Mouse (Mus musculus) spleen, adult 2 months (tissue): Measurements from ENCODE around the gene Ccdc146. TPM values are rescaled to one million over a fixed set of nuclear protein-coding genes. Genes with fewer than 3 reads are reported as not detected.

ENCODE experiments used
- DNase-seq, 2 experiments: peaks; one replicate each; pipeline versions ENCODE4 v3.0.0 to v3.0.0-alpha.2; 2012 to 2021; ENCODE audit warnings: low spot score in 2 of 2, low read depth in 1 of 2
- H3K27ac ChIP-seq: fragments of 200-500 bp; 2 replicates; pipeline ENCODE4 v1.5.1; 2012; ENCODE audit warnings: low read length, inconsistent platforms; ENCODE audit not compliant: insufficient read depth
- H3K27me3 ChIP-seq: fragments of 200-500 bp; 2 replicates; pipeline ENCODE4 v1.6.1; 2012; ENCODE audit warnings: mild to moderate bottlenecking, moderate library complexity, low read length, inconsistent platforms; ENCODE audit not compliant: control insufficient read depth, insufficient read depth
- H3K36me3 ChIP-seq: fragments of 200-500 bp; 2 replicates; pipeline ENCODE4 v1.6.1; 2012; ENCODE audit warnings: mild to moderate bottlenecking, low read length, inconsistent platforms; ENCODE audit not compliant: control insufficient read depth, insufficient read depth
- H3K4me1 ChIP-seq: fragments of 200-500 bp; 2 replicates; pipeline ENCODE4 v1.6.1; 2011; ENCODE audit warnings: inconsistent platforms; ENCODE audit not compliant: control insufficient read depth, insufficient read depth, insufficient read length
- H3K4me3 ChIP-seq: fragments of 200-500 bp; 2 replicates; pipeline ENCODE4 v1.5.1; 2011; ENCODE audit warnings: mild to moderate bottlenecking, inconsistent platforms; ENCODE audit not compliant: insufficient read depth, insufficient read length; ENCODE audit errors: extremely low read depth
- CTCF ChIP-seq: fragments of 200-500 bp; IDR thresholded peaks from 2 replicates; pipeline ENCODE4 v1.5.1; 2011; ENCODE audit warnings: mild to moderate bottlenecking, inconsistent platforms; ENCODE audit not compliant: insufficient read depth, insufficient read length, insufficient replicate concordance; ENCODE audit errors: extremely low read depth
- POLR2A ChIP-seq: fragments of 200-500 bp; IDR thresholded peaks from 2 replicates; pipeline ENCODE4 v1.6.1; 2011; ENCODE audit warnings: low read depth, low read length, inconsistent platforms
- WGBS: fragments of 180-500 bp; shearing (Covaris S2); methylation state at CpG from one replicate; pipeline ENCODE4 v1.1.7; 2018; 5-methylcytosine and 5-hydroxymethylcytosine counted together
- polyA plus RNA-seq: library from polyadenylated mRNA; depleted of rRNA; stranded (reverse); fragments of >200 nt; gene quantifications from 2 replicates; pipeline ENCODE4 v1.2.3, GENCODE M21; 2012

The Ccdc146 gene
- polyA plus RNA-seq, 1 experiment = not detected

GRCm38 (mm10) chr5:21264352-21265021 lies 160.0 kb downstream of the Ccdc146 start:
- H3K4me1 ChIP-seq = no peaks in the 10 kb centered on the region
- WGBS = 94% methylated on average over 8 of the region's 8 CpGs

GRCm38 (mm10) chr5:21263202-21264055 lies 161.0 kb downstream of the Ccdc146 start:
- no peak for DNase-seq
- Histone ChIP-seq H3K27me3 (no peaks in the 10 kb centered on the region), H3K4me3 (no peak overlapping the region), H3K27ac (no peak overlapping the region), H3K36me3 (no peaks in the 10 kb centered on the region; the same call in 1 of the 2 replicates), H3K4me1 (no peaks in the 10 kb centered on the region)
- no peak for TF ChIP-seq POLR2A
- TF ChIP-seq CTCF = no peak
- WGBS = 57% methylated on average over 18 of the region's 18 CpGs

More at GRCm38 (mm10) chr5:21264352-21265021, 160.0 kb downstream of the Ccdc146 start:
- Histone ChIP-seq H3K36me3 (no peaks in the 10 kb centered on the region; the same call in 1 of the 2 replicates), H3K27ac (no peak overlapping the region), H3K4me3 (no peak overlapping the region), H3K27me3 (no peaks in the 10 kb centered on the region)
- DNase-seq = no peak
- no peak for TF ChIP-seq POLR2A

- H3K36me3 ChIP-seq = peaks cover 2% of the 10 kb centered on the region; the same call in 1 of the 2 replicates
- whole genome bisulfite sequencing = 82% methylated on average over 6 of the region's 6 CpGs
- H3K27me3 ChIP-seq = no peaks in the 10 kb centered on the region
- TF ChIP-seq POLR2A (no peak), CTCF (no peak)
- H3K4me1 ChIP-seq = peaks cover 4% of the 10 kb centered on the region; the same call in 1 of the 2 replicates
- no peak for DNase-seq
- no peak overlapping the region for H3K4me3 ChIP-seq
- H3K27ac ChIP-seq = no peak overlapping the region
These were observed 163.2 kb downstream of the Ccdc146 start for GRCm38 (mm10) chr5:21261202-21261844.

DNA sequence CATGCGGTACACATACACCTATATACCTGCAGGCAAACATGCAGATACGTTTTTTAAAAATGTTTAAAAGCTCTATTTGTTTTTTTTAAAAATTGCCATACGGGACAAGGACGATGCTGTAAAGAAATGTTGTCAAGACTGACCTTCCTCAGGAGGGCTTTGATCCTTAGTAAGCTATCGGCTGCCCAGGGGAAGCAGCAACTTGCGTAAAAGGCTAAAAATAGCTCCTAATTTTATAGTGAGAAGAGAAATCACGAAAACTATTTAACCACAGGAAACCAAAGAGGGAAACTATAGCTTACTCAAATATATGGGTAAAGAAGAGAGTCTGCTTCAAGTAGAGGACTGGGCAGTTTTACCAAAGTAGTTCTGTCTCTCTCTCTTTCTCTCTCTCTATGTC lies 163.7 kb downstream of the Ccdc146 start:
- 47% methylated on average over 7 of the region's 7 CpGs for WGBS
- H3K4me3 ChIP-seq = no peak overlapping the region

DNA sequence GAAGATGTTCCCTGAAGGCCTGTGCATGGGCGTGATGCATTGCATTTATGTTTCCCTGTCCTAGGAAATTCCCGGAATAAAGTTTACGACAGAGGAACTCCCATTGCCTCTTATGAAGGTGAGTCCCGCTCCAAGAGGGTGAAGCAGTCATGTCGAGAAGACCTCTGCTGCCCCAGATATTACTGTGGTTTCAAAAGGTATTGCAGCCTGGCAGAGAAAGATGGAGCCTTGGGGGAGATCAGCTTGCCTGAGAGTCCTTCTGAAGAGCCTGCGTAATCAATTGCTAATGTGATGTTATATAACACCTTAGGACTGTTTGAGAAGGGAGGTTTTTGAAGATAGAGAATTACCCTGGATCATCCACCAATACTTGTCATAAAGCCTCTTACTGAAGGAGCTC lies 166.7 kb downstream of the Ccdc146 start:
- WGBS = 88% methylated on average over 6 of the region's 6 CpGs
- H3K4me3 ChIP-seq = no peak overlapping the region
- H3K27me3 ChIP-seq = no peaks in the 10 kb centered on the region
- peaks cover 12% of the 10 kb centered on the region; the same call in 1 of the 2 replicates for H3K4me1 ChIP-seq
- TF ChIP-seq POLR2A (no peak), CTCF (peak; percentile 21; the same call in 1 of the 2 replicates)
- no peak for DNase-seq
- H3K27ac ChIP-seq = no peak overlapping the region
- H3K36me3 ChIP-seq = peaks cover 2% of the 10 kb centered on the region; the same call in 1 of the 2 replicates

More for the DNA sequence above, 163.7 kb downstream of the Ccdc146 start:
- H3K27me3 ChIP-seq = no peaks in the 10 kb centered on the region
- H3K4me1 ChIP-seq = peaks cover 4% of the 10 kb centered on the region; the same call in 1 of the 2 replicates
- peaks cover 2% of the 10 kb centered on the region; the same call in 1 of the 2 replicates for H3K36me3 ChIP-seq
- no peak for DNase-seq
- no peak overlapping the region for H3K27ac ChIP-seq
- TF ChIP-seq POLR2A (no peak), CTCF (no peak)

- Histone ChIP-seq H3K27me3 (no peaks in the 10 kb centered on the region), H3K36me3 (peaks cover 2% of the 10 kb centered on the region; the same call in 1 of the 2 replicates), H3K4me3 (no peak overlapping the region), H3K27ac (no peak overlapping the region), H3K4me1 (peaks cover 12% of the 10 kb centered on the region; the same call in 1 of the 2 replicates)
- DNase-seq = no peak
- TF ChIP-seq POLR2A (no peak), CTCF (no peak)
- 68% methylated on average over 4 of the region's 4 CpGs for WGBS
These were observed 167.4 kb downstream of the Ccdc146 start for GRCm38 (mm10) chr5:21257126-21257525.
